Mouse (Mus musculus) megakaryocyte progenitor cell, adult 5-6 weeks (primary cell): ENCODE measurements around the gene Avpr1b. TPM values are rescaled to one million over a fixed set of nuclear protein-coding genes. Genes with fewer than 3 reads are reported as not detected.
A peak's percentile ranks its signal among the peaks of the same experiment; 100 is the strongest.

Experiments used
- ATAC-seq: replicated peaks from 2 replicates; pipeline ENCODE4 v1.8.0; 2016; ENCODE audit warnings: mild to moderate bottlenecking, moderate TSS enrichment, inconsistent platforms; ENCODE audit not compliant: poor library complexity
- total RNA-seq, 2 experiments: library from RNA; stranded (forward) in 1 of 2; stranded (reverse) in 1 of 2; fragments of 157-497, 149-512 nt in 1 of 2; fragments of 200-1000 nt in 1 of 2; gene quantifications; 2 replicates each; pipeline versions ENCODE4 v1.2.3 to v1.2.4; 2015 to 2017

The Avpr1b gene
- total RNA-seq (2015) (not detected in 2 replicates), total RNA-seq (2017) (not detected in 2 replicates)

DNA sequence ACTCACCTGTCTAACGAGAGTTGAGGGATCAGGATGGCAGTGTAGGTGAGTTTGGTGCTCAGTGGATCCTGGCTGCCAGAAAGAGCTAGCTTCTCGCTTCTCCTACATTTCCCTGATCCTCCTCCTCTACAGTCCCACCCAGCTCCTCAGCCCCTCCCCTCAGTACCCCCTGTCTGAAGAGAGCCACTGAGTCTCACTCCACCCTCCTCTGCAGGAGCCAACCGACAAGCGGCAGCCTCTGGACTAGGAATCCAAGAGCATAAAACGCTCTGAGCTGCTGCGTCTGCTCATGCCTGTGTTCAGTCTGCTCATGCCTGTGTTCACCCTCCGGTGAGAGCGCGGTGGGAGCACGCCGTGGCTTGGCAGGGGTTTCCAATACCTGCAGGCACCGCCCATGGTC is at the start of gene Avpr1b:
Gene Avpr1b, plus strand, starts transcription at position 335 of the 400 bp plus-strand sequence.
- ATAC-seq, result no peak

GRCm38 (mm10) chr1:131551956-131552355 is 47.1 kb upstream of the Avpr1b start:
- no peak for ATAC-seq

- no peak for ATAC-seq
Measured at GRCm38 (mm10) chr1:131553428-131553827, 45.6 kb upstream of the Avpr1b start.

GRCm38 (mm10) chr1:131555042-131555812 is 43.8 kb upstream of the Avpr1b start:
- peak; percentile 100 for ATAC-seq

- 0 out of 2 replicates have a peak, but pooled peaks have one; percentile 31 for ATAC-seq
Measured at GRCm38 (mm10) chr1:131560500-131560899, 38.5 kb upstream of the Avpr1b start.

DNA sequence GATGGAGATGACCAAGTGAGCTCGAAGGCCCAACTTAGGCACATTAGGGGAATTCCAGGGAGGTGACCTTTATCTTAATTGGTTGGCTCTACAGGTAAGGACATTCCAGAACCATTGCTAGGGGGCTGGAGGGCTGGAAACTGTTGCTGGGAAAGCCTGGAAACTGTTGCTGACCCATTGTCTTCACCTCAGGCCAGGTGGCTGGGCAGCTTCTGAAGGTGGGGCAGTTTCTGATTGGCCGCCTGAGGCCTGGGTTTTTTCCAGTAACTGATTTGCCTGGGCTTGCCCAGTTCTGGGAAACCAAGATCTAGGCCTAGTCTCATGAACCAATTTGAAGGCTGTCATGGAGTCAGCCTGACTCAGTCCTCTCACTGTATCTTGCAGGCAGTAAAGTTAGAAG is 37.0 kb upstream of the Avpr1b start:
- ATAC-seq, result no peak

DNA sequence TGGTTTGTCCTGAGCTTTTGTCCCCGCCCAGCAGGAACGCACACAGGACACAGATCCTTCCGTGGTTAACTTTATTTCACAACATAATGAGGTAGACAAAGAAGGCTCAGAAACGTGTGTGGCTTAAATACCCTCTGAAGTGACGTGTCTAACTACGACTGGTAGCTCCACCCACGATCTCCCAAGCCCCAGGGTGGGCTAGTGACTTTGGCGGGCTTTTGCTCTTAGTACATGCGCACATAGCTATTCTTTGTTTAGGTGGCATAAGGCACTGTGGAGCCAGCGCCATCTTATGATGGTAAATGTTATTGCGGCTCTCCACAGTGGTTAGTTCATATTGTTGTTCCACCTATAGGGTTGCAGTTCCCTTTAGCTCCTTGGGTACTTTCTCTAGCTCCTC is 33.0 kb upstream of the Avpr1b start:
- peak; percentile 77 for ATAC-seq

DNA sequence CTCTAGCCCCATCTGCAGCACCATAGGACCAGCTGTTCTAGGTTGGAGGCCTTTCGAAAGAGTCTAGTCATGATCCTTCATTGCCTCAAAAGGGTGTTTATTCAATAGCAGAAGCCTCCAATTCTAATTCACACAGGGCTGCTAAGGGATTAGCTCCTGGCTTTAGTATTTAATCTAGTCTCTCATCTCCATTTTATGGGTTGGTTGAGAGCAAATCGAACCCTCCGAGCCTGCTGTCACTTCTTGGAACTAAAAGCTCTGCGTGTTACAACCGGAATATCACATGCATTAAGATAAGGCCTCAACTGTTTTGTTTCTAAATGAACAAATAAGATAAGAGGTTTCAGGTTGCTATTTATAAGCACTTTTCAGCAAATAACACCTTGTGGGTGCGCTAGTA is 29.3 kb upstream of the Avpr1b start:
- no peak for ATAC-seq

- ATAC-seq, result no peak
Measured at GRCm38 (mm10) chr1:131570391-131570790, 28.6 kb upstream of the Avpr1b start.

DNA sequence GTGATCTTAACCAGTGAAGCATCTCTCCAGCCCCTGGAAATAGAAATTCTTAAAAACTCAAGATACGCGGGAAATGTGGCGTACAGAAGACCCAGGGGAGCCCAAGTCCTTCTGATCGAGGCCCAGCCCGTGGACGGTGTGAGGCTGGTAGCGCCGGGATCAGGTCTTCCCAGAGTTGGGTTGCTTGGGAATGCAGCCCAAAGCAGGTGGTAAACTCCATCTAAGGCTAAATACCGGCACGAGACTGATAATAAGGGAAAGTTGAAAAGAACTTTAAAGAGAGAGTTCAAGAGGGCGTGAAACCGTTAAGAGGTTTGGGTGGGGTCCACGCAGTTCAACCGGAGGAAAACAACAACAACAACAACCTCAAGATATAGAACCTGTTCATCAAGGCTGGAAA is 25.3 kb upstream of the Avpr1b start:
- ATAC-seq, result peak; percentile 81

DNA sequence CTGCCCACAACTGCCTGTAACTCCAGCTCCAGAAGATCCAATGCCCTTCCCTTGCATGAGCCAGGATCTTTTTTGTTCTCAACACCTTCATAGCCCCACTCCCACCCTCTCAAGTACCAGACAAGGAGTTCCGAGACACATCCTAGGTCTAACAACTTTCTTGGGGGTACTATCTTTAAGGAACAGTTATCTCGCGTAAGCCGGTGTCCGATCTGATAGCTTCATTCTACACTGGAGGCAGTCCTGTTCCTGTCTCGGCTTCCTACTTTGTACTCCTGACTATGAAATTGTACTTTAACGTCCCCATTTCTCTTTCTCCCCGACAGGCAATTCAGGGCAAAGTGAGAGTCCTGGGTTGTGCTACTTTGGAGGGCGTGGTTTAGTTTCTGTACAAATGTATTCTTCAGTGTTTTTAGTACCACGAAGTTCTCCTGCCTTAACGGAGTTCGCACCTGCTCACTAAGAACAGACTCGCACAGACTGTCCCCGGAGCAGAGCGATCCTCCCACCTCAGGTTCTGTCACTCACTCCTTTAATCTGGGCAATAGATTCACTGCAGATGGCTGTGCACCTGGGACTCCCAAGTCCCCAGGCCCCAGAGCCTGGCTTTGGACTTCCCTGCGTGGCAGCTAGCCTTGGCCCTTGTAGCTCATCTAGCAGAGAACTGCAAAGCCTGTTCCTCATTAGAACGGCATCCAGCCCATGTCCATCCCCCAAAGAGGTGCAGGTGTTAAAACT is 19.9 kb upstream of the Avpr1b start:
- ATAC-seq, result no peak

DNA sequence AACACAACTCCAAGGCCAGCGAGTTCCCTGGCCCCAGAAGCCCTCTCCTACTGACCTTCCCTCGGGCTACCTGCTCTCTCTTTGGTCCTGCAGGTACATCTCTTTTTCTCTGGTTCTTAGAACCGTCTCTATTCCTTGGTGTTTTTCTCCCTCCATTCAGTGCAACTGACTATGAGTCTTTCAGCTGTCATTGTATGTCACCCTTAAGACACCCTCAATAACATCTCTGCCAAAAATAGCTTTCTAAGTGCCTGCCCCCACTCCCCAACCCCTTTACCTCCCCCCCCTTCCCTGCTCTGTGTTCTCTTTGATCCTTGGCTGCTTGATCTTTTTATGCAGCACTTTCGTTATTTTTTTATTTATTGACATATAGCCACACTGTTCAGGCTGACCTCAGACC is 18.6 kb upstream of the Avpr1b start:
- no peak for ATAC-seq

DNA sequence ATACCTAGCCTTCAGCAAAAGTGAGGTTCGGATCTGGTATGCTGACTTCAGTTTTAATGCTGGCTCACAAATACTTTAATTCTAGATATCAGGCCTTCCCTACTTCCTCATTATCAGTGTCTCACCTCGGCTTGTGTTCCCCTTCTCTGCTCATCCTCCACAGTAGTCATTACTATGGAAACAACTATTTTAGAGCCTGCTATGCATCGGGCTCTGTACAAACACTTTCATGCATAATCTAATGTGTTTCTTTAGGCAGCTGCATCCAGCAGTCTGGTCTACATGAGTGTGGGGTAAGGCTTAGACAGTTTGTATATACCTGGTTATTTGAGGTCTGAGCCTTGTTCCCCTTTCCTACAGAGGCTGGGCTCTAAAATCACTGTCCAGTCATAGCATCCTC is 15.4 kb upstream of the Avpr1b start:
- ATAC-seq, result no peak

GRCm38 (mm10) chr1:131586836-131587235 is 12.2 kb upstream of the Avpr1b start:
- ATAC-seq, result no peak

DNA sequence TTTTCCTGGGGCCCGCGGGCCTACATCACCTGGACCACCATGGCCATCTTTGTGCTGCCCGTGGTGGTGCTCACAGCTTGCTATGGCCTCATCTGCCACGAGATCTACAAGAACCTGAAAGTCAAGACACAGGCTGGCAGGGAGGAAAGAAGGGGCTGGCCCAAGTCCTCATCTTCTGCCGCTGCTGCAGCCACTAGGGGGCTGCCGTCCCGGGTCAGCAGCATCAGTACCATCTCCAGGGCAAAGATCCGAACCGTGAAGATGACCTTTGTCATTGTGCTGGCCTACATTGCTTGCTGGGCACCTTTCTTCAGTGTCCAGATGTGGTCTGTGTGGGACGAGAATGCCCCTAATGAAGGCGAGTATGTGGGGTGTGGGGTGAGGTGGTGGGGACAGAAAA is 1.3 kb downstream of the Avpr1b start:
- ATAC-seq, result peak; percentile 57; the same call in 1 of the 2 replicates

- peak; percentile 76 for ATAC-seq
Measured at GRCm38 (mm10) chr1:131606719-131607118, 7.7 kb downstream of the Avpr1b start.

- no peak for ATAC-seq
Measured at GRCm38 (mm10) chr1:131612556-131613155, 13.6 kb downstream of the Avpr1b start.

DNA sequence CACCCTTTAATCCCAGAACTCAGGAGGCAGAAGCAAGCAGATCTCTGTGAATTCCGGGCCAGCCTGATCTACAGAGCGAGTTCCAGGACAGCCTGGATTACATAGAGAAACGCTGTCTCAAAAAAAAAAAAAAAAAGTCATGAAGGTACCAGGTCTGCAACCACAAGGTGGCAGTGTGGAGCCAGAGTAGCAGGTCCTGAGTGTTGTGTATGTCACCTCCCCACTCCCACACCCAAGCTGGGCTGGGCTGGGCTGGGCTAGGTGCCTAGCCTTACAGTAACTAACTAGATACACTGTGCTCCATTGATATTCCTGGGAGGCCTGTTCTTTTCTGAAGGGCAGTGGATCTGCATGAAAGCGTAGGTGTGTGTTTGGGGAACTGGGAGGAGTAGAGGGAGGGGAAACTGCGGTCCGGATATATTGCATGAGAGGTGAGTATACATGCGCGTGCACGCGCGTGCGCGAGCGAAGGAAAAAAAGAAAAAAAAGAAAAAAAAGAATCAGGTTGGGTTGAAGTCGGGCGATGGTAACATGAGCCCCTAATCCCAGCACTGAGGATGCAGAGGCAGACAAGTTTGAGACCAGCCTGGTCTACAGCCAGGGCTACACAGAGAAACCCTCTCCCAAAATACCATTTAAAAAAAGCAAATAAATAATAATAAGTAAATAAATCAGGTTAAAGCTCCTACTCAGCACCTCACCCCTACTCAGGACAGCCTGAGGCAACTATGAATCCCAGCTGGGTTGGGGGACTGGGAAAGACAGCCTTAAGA is 14.5 kb downstream of the Avpr1b start:
- peak; percentile 99 for ATAC-seq

- no peak for ATAC-seq
Measured at GRCm38 (mm10) chr1:131614641-131615040, 15.6 kb downstream of the Avpr1b start.

DNA sequence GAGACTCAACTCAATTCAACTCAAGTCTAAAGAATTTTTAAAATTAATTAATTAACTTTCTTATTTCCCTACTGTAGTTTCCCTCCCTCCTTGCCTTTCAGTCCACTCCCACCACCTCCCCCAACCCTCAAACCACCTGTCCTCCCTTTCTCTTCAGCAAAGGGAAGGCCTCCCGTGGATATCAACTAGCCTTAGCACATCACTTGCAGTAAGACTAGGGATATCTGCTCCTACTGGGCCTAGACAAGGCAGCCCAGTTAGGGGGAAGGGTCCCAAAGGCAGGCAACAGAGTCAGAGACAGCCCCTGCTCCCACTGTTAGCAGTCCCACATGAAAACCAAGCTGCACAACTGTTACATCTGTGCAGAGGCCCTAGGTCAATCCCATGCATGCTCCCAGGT is 17.1 kb downstream of the Avpr1b start:
- ATAC-seq, result no peak
